Mouse (Mus musculus) cerebellum, adult 11-12 months (tissue): Measurements from ENCODE around the gene Hexa.

Source experiments
- DNase-seq: peaks from one replicate; pipeline ENCODE4 v3.0.0; 2022

The Hexa gene

DNA sequence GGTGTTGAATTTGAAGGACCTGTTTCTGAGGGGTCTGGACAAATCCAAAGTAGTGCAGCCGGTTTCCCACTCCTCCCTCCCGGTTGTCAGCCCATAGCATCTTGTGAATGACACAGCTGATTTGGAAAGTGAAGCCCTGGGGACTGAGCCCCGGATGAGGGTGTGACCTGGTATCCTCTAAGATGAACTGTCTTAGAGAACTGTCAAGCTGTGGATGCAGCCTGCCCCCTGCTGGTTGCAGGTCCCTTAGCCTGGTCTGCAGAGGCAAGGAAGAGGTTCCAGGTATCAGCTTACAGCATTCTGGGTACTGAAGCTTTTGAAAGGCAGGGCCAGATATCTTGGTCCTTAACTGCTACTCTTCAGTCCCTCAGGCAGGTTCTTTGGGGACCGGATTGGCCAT is 26.3 kb downstream of the Hexa start:
- DNase-seq, result peak; percentile 41

DNA sequence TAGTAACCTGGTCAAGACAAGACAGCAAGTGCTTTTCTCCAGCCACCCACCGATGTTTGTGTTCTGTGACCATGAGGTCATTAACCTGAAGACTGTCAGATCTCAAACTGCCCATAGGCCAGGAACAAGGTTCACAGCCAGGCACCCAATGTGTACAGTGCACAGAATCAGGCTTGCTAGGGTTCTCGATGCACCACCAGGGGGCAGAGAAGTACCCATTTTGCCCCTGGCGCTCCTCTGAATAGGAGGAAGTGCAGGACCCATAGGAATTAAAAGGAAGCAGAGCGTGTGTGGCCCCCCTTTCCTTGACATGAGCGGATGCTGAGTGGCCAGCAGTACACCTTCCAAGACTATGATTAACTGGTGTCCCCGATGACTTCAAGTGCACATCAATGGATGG is 27.8 kb downstream of the Hexa start:
- peak; percentile 25 for DNase-seq

DNA sequence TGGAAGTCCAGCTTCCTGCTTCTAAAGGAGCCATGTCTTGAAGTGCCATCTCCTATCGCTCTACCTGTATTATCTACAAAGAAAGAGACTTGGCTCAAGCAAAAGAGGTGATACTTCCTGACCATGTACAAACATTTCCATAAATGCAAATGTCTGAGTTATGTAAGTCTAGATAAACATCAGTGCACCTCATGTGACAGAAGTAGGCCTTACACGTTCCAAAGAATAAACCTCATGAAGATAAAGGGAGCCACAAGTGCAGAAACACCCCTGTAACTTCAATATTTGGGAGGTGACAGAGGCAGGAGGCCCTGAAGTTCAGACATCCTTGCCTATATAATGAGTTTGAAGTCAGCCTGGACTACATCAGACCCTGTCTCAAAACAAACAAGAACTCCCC is 32.5 kb downstream of the Hexa start:
- DNase-seq, result no peak

DNA sequence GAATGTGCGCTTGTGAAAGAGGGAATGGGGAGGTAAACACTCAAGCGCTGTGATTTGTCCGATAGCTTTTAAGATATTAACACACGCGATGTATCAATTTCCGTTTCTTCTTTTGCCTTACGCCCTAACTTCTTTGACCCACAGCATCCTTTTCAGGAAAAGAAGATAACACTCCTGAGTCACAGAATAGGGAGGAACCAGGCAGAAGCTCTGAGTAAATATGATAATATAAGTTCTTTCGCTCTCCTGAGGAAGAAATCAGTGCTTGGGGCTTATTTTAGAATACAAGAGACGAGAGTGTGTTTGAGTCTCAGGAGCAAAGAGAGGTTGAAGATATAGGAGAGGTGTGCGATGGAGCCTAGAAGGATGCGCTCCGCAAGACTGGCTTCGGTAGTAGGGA is 38.1 kb downstream of the Hexa start:
- no peak for DNase-seq

DNA sequence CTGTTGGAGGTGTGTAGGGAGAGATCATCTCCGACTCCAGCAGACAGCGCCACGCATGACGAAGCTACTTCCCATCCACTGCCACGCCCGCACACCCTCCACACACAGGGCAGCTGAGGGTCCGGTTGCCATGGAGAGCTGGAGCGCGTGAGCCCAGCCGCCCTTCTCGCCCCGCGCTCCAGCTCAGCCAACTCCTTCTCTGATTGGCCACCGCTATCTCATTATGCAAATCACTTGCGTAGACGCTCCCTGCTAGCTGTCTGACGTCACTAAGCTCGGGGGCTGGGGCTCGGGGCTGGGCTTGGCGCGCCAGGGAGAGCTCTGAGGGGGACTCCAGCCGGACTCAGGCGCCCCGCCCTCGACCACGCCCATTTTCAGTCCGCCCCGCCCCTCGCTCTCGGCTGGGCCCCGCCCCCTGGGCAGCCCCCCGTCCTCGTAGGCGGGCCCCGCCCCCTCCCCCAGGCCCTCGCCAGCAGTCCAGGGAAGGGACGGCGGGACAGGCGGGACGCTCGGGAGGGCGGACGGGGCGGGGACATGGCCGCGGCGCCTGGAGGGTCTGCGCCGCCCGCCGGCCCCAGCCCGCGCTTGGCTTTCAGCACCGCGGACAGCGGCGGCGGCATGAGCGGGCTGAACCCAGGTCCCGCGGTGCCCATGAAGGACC is 38.6 kb downstream of the Hexa start, which contains the start of gene Celf6:
Celf6 (plus strand) TSS at position 74 of the 661 bp plus-strand sequence.
- peak; percentile 92 for DNase-seq

DNA sequence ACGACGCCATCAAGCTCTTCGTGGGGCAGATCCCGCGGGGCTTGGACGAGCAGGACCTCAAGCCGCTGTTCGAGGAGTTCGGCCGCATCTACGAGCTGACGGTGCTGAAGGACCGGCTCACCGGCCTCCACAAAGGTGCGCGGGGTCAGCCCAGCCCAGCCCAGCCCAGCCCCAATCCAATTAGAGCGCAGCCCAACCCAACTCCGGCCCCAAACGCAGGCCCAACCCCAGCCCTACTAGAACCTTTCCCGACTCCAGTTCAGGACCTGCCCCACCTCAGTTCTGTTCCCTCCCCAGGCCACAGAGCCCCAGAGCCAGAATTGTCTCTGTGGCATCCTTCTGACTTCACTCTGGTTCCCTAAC is 39.1 kb downstream of the Hexa start:
- DNase-seq, result no peak

DNA sequence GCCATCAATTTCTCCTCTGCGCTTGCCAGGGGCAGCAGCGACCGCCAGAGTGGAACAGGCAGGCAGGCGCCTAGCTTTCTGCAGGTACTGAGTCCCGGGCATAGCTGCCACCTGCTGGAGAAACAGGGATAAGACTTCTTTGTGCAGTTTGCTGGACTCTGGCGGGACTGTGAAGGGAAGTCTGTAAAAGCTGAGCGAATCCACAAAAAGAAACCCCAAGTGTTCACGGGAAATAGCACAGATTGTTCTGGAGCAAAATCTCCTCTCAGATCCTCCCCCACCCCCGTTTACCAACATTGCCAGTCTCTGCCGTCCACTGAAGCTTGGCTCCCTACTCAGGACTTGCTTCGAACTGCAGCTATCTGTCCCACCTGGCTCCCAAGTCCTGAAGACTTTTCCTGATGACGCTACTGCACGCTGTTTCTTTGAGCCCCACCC is 45.5 kb downstream of the Hexa start:
- DNase-seq, result peak; percentile 72

DNA sequence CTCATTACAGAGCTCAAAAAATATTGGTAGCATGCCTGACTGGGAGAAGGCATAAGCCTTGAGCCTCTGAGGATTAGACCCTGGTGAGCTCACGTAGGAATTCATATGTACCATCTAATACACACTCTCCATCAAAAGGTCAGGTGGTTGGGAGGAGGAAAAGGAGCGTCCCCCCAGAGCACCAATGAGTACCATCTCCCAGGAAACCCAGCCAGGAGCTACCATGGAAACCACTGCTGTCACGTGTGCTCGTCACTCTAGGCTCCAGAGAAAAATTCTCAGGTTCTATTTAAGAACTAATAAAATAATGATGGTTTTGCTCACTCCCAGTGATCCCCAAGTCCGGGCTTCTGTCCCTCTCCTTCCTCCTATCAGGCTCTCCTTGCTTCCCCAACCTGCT is 48.9 kb downstream of the Hexa start:
- DNase-seq, result no peak

DNA sequence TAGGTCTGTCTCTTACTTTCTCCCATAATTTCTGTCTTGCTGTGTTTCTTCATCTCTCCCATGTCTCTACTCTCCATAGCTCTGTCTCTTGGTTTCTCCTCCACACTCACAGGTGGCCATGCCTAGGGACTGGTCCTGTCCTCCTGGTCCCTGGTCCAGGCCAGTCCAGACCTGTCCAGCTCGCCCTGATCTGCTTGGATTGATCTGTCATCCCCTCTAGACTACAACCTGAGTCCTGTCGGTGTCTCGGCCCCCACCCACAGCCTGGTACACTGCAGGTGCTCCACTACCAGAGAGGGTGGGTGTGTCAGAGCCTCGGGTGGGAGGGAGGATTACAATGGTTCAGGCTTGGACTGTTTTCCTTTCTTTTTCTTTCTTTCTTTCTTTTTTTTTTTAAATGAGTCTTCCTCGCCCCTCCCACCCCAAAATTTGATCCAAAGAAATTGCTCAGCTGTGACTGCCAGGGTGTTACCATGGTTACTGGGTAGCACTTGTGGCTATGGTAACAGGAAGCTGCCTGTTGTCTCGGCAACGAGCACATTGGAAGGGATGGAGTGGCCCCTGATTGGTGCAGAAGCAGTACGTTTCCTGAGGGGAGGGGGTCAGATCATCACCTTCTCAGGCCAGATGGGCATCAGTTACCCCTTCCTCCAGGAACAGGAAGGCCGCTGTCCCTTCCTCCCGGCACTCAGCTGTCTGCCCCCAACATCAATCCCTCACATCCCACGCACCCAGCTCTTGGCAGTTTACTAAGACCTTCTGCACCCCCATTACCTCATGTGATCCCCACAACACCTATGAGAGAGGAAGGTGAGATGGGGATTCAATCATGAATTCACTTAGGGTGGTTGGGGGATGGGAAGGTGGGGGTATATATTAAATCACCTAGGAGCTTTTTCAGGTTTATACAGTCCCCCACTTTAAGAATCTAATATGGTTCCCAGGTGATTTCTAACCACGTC is 49.7 kb downstream of the Hexa start:
- DNase-seq, result no peak

DNA sequence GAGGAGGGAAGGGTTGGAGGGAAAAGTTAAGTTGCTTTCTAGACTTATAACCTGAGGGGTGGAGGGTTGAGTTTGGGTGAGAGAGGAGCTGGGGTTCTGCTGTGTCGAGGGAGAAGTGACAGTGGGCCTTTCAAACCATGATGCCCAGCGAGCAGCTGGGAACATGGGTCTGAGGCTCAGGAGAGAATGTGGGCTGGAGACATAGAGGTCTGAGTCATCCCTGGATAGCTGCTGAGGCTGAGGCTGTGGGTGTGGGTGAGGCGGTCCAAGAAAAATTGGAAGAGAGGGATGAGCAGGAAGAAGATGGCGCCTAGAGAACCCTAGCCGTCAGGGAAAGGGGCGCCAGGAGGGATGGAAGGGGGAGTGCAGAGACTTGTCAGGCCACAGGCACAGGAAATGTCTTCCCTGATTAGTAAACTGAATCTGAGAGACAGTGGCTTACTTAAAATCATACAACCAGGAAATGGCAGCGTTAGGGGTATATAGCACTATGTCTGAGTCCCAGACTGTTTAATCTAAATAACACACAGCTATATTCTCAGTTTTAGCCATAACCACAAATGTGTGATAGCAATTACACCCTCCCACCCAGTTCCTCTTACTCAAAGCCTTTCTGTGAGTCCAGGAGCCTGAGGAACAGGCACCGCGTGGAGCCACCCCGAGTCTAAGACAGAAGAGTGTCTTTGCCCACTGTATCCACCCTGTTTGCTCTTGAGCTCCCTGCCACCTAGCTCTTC is 50.5 kb downstream of the Hexa start:
- DNase-seq, result no peak

DNA sequence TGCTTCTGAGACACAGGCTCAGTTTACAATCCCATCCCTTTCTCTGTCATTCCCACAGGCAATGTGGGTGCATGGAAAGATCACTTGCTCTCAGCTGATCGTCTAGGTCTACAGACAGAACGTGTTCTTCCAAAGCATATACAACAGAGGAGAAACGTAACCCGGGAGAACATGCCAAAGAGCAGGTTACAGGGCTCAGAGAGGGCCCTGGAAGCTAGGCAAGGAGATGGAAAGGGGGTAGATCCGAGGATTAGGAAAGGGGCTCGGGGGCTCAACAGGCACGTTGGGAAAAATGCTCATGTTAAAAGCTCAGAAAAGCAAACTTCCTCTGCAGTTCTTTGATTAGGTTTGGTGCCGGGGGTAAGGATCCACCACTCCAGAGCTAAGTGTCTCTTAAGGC is 62.3 kb downstream of the Hexa start:
- DNase-seq, result no peak

DNA sequence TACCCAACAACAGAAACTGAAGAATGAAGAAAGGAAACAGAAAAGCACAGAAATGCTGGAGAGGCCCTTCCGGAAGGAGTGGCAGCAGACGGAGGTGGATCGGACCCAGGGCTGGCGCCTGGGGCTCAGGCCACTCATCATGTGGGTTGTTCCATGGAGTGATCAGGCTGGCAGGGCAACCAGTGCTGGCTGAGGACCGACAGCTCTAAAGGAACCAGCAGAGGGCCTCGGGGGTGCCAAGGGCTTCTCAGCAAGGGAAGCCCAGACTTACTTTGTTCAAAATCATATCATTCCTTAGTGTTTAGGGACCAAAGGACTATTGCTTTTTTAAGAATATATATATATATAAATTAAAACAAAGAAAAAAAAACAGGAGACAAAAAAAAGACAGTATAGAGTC is 66.6 kb downstream of the Hexa start:
- DNase-seq, result no peak

DNA sequence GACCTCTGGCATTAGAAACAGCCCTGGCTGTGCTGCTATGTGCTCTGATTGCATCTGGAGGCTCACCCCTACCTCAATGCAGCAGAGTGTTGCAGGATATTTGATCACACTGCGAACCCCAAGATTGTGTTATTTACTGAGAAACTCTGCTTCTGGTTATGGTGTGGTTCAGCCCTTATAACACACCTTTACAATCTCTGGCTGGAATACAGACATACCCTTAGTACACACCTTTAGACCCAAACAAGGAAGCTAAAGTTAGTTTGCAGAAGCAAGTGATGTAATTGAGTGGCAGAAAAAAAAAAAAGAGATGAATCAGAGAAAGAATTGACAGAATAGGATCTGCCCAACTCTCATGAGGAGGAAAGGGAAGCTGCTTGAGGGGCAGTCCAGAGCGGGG is 71.6 kb downstream of the Hexa start:
- no peak for DNase-seq
